Mouse (Mus musculus): ENCODE measurements around the gene 1600014C10Rik.

- TF ChIP-seq GATA1 (IDR thresholded peaks at IDR 0.05; ENCODE audit: borderline replicate concordance, low read length) = no peak
- no peak for TF ChIP-seq FLI1 (IDR thresholded peaks at IDR 0.05; ENCODE audit: low read length)
Measured at GRCm38 (mm10) chr7:38191571-38191970, 8.6 kb downstream of the 1600014C10Rik start.
